Mouse (Mus musculus) myocyte (in vitro differentiated cells): ENCODE data around the gene 1700003F12Rik. TPM values are rescaled to one million over a fixed set of nuclear protein-coding genes. Genes with fewer than 3 reads are reported as not detected.
A peak's percentile ranks its signal among the peaks of the same experiment; 100 is the strongest.

Experiments used
- H3K27me3 ChIP-seq: one replicate; pipeline ENCODE4 v1.6.1; 2011; ENCODE audit not compliant: control insufficient read depth, insufficient read depth, insufficient read length
- H3K36me3 ChIP-seq: one replicate; pipeline ENCODE4 v1.6.1; 2011; ENCODE audit not compliant: control insufficient read depth, insufficient read depth
- H3K4me2 ChIP-seq: one replicate; pipeline ENCODE4 v1.6.1; 2011; ENCODE audit warnings: low read depth, control low read depth
- H3K4me3 ChIP-seq: one replicate; pipeline ENCODE4 v1.5.1; 2011; ENCODE audit warnings: mild to moderate bottlenecking, control low read depth, moderate library complexity
- H3K79me2 ChIP-seq: one replicate; pipeline ENCODE4 v1.6.1; 2011; ENCODE audit not compliant: control insufficient read depth, insufficient read depth
- H3ac ChIP-seq: one replicate; pipeline ENCODE4 v1.6.1; 2011; ENCODE audit not compliant: control insufficient read depth, insufficient read length
- CEBPB ChIP-seq: IDR thresholded peaks from 2 replicates; pipeline ENCODE4 v1.6.1; 2011; ENCODE audit warnings: mild to moderate bottlenecking, moderate library complexity; ENCODE audit not compliant: poor library complexity, insufficient read depth, severe bottlenecking
- E2F4 ChIP-seq: IDR thresholded peaks from one replicate; pipeline ENCODE4 v1.6.1; 2011; ENCODE audit warnings: mild to moderate bottlenecking, control low read depth, moderate library complexity; ENCODE audit not compliant: insufficient read depth
- MAX ChIP-seq: IDR thresholded peaks from one replicate; pipeline ENCODE4 v1.6.1; 2011; ENCODE audit warnings: low read depth, mild to moderate bottlenecking, control low read depth
- MYOD1 ChIP-seq, 3 experiments: IDR thresholded peaks; one replicate each; pipeline ENCODE4 v1.6.1; 2011; ENCODE audit warnings: control low read depth in 2 of 3, low read depth in 2 of 3, mild to moderate bottlenecking in 2 of 3, moderate library complexity in 1 of 3; ENCODE audit not compliant: insufficient read length in 2 of 3, control insufficient read depth in 1 of 3
- MYOG ChIP-seq, 3 experiments: IDR thresholded peaks; one replicate each; pipeline ENCODE4 v1.6.1; 2011; ENCODE audit warnings: control low read depth in 2 of 3, low read depth in 2 of 3, mild to moderate bottlenecking in 2 of 3; ENCODE audit not compliant: insufficient read length in 2 of 3, control insufficient read depth in 1 of 3, insufficient read depth in 1 of 3
- POLR2A ChIP-seq: IDR thresholded peaks from one replicate; pipeline ENCODE4 v1.6.1; 2011; ENCODE audit warnings: low read depth, mild to moderate bottlenecking, control low read depth, moderate library complexity; ENCODE audit not compliant: insufficient read length
- POLR2AphosphoS2 ChIP-seq: IDR thresholded peaks from one replicate; pipeline ENCODE4 v1.6.1; 2011; ENCODE audit warnings: low read depth, control low read depth; ENCODE audit not compliant: insufficient read length
- REST ChIP-seq: IDR thresholded peaks from one replicate; pipeline ENCODE4 v1.6.1; 2011; ENCODE audit warnings: mild to moderate bottlenecking, control low read depth, moderate library complexity; ENCODE audit not compliant: insufficient read depth, insufficient read length
- SRF ChIP-seq: IDR thresholded peaks from one replicate; pipeline ENCODE4 v1.6.1; 2011; ENCODE audit warnings: low read depth; ENCODE audit not compliant: control insufficient read depth, insufficient read length
- TCF12 ChIP-seq: IDR thresholded peaks from one replicate; pipeline ENCODE4 v1.6.1; 2011; ENCODE audit warnings: mild to moderate bottlenecking, control low read depth; ENCODE audit not compliant: poor library complexity, insufficient read depth, severe bottlenecking
- TCF3 ChIP-seq: IDR thresholded peaks from one replicate; pipeline ENCODE4 v1.6.1; 2011; ENCODE audit warnings: low read depth, control low read depth; ENCODE audit not compliant: insufficient read length
- USF1 ChIP-seq: IDR thresholded peaks from one replicate; pipeline ENCODE4 v1.6.1; 2011; ENCODE audit warnings: low read depth, mild to moderate bottlenecking, control low read depth, moderate library complexity
- polyA plus RNA-seq: library from polyadenylated mRNA; unstranded; fragments of >200 nt; fragmentation: generic; extraction: Trizol; gene quantifications from one replicate; pipeline ENCODE4 v1.2.1, GENCODE M21; 2012; ENCODE audit warnings: missing spikeins

The 1700003F12Rik gene
- polyA plus RNA-seq, 1 experiment = 22.9 TPM

DNA sequence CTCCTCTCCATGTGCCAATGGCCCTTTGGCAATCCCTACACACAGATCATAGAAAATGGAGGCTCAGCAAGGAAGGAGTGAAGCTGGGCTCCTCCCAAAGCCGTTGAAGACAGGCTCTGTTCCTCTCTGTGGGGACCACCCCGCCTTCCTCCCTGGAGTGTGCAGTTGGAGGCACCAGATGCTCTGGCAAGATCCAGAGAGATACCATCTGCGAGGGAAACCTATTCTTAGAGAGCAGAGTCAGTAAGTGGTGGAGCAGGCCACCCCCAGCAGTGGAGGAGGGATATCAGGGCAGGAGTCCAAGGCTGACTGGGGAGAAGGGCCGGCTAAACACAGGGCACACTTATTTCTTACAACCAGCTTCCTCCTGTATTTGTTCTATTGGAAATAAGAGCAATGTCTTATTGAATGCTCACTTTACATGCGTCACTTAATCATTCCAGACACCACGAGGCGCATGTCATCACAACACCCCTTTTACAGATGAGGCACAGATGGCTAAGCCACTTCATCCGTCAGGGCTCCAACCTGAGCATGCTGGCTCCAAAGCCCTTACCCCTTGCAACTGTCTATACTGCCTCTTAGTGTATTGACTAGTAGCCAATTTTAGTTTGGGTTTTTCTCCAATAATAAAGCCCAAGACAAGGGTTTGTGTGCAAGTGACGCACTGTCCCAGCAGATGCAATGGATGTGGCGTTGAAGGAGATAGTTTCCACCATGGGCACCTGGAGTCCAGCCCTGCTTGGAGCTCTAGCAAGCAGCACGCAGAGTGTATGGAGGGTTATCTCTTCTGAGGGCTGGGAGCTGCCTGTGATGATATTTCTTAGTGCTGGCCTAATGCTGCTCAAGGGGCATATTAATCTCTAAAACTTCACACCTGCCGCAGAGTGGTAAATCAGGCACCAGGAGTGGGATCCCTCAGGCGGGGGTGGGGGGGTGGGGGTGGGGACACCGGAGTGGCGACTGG, 37.3 kb downstream of the 1700003F12Rik start:
- no peak overlapping the region for H3K4me2 ChIP-seq
- no peak for TF ChIP-seq USF1
- no peak for TF ChIP-seq CEBPB
- no peak for TF ChIP-seq TCF3
- peak in 1 of 3 experiments; percentile 47 for TF ChIP-seq MYOD1 (IDR thresholded peaks at IDR 0.05; ENCODE audit: control insufficient read depth in 1 of 3, insufficient read length in 2 of 3, low read depth in 2 of 3)
- TF ChIP-seq TCF12 = peak; percentile 23
- no peak for TF ChIP-seq SRF
- no peak for TF ChIP-seq MAX
- no peak for TF ChIP-seq REST
- peak in 1 of 3 experiments; percentile 59 for TF ChIP-seq MYOG (IDR thresholded peaks at IDR 0.05; ENCODE audit: control insufficient read depth in 1 of 3, insufficient read depth in 1 of 3, insufficient read length in 2 of 3, low read depth in 2 of 3)
- TF ChIP-seq POLR2A = no peak
- TF ChIP-seq E2F4 = no peak
- no peak for TF ChIP-seq POLR2AphosphoS2

DNA sequence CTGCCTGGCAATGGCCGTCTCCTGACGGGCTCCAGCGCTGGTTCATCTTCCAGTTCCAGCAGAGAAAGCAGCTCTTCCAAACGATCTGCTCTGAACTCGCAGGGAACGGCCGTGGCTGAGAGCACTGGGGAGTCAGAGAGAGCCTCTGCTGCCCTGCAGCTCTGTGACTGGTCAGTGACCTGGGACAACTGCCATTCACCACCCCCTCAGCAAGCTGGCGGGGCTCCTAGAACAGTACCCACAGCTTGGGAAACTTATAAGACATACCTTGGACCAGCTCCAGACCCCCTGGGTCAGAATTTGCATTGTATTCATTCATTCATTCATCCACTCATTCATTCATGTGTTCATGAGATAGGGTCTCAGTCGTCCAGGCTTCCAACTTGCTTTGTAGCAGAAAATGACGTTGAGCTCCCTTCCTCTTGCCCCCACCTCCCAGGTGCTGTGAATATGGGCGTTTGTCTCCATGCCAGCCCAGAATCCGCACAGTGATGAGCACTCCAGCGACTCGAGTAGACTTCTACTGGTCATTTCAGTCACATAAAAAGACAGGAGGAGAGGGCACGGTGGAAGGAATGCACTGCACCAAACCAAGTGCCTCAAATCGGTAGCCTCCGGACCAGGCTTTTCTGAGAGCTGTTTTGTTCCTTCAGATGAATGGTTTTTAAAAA, 38.2 kb downstream of the 1700003F12Rik start:
- Histone ChIP-seq H3K27me3 (peaks cover 6% of the 10 kb centered on the region), H3K4me3 (no peak overlapping the region), H3ac (no peak overlapping the region), H3K4me2 (peak overlapping the region; percentile 27), H3K36me3 (no peaks in the 10 kb centered on the region), H3K79me2 (no peaks in the 10 kb centered on the region)
- no peak for TF ChIP-seq SRF
- no peak for TF ChIP-seq POLR2A
- no peak for TF ChIP-seq MYOG (IDR thresholded peaks at IDR 0.05; ENCODE audit: control insufficient read depth in 1 of 3, insufficient read depth in 1 of 3, insufficient read length in 2 of 3, low read depth in 2 of 3)
- no peak for TF ChIP-seq MYOD1 (IDR thresholded peaks at IDR 0.05; ENCODE audit: control insufficient read depth in 1 of 3, insufficient read length in 2 of 3, low read depth in 2 of 3)
- TF ChIP-seq POLR2AphosphoS2 = no peak
- no peak for TF ChIP-seq USF1
- TF ChIP-seq TCF12 = no peak
- no peak for TF ChIP-seq CEBPB
- TF ChIP-seq REST = no peak
- TF ChIP-seq MAX = no peak
- TF ChIP-seq E2F4 = no peak
- TF ChIP-seq TCF3 = no peak

More for the DNA sequence above, 37.3 kb downstream of the 1700003F12Rik start:
- Histone ChIP-seq H3ac (no peak overlapping the region), H3K36me3 (no peaks in the 10 kb centered on the region), H3K79me2 (no peaks in the 10 kb centered on the region), H3K4me3 (no peak overlapping the region), H3K27me3 (peaks cover 6% of the 10 kb centered on the region)

DNA sequence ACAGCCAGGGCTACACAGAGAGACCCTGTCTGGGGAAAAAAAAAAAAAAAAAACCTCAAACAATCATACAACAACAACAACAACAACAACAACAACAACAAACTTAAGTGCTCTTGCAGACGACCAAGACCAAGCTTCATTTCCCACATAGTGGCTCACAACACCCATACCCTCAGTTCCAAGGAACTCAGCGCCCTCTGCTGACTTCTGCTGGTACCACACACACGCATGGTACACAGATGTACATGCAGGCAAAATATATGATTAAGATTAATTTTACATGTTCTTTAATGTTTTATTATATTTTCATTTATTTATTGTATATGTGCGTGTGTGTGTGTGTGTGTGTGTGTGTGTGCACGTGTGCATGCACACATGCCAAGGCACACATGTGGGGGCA, 39.5 kb downstream of the 1700003F12Rik start:
- H3K27me3 ChIP-seq = peaks cover 6% of the 10 kb centered on the region
- no peak overlapping the region for H3ac ChIP-seq
- H3K4me2 ChIP-seq = no peak overlapping the region
- no peak for TF ChIP-seq TCF3
- H3K36me3 ChIP-seq = no peaks in the 10 kb centered on the region
- H3K79me2 ChIP-seq = no peaks in the 10 kb centered on the region
- H3K4me3 ChIP-seq = no peak overlapping the region

DNA sequence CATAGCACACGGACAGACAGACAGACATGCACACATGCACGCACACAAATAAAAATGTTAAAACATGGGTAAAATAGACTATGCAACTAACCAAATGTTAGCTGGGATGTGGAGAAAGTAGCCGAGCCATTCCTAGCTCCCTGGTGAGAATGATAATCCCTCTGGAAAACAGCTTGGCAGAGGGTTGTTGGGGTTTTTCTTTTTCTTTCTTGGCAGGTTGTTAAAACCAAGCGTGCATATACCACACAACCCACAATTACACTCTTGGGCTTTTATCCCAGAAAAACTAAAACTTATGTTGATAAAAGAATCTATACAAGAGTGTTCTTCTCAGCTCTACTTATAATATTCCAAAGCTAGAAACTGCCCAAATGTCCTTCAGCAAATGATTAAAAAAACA, 42.2 kb downstream of the 1700003F12Rik start:
- Histone ChIP-seq H3K36me3 (no peaks in the 10 kb centered on the region), H3K27me3 (peaks cover 6% of the 10 kb centered on the region), H3ac (no peak overlapping the region), H3K79me2 (no peaks in the 10 kb centered on the region), H3K4me2 (no peak overlapping the region), H3K4me3 (no peak overlapping the region)
- TF ChIP-seq SRF (no peak), TCF12 (no peak), E2F4 (no peak), POLR2AphosphoS2 (no peak), TCF3 (no peak), USF1 (no peak), MAX (no peak), MYOD1 (IDR thresholded peaks at IDR 0.05; ENCODE audit: control insufficient read depth in 1 of 3, insufficient read length in 2 of 3, low read depth in 2 of 3) (no peak), POLR2A (no peak), REST (no peak)

DNA sequence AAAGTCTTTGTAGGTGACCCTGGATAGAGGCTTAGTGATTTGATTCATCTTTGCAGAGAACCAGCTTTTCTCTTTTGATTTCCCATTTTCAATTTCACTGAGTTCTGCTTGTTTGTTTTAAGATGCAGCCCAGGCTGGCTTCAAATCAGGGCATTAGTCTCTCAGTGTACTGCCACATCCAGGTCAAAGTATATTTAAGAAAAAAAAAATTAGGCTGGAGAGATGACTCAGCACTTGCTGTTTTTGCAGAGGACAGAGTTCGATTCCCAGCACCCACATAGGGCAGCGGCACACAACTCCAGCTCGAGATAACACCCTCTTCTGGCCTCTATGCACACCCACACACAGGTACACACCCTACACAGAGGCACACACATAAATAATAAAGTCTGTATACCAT, 44.4 kb downstream of the 1700003F12Rik start:
- Histone ChIP-seq H3K79me2 (no peaks in the 10 kb centered on the region), H3K36me3 (no peaks in the 10 kb centered on the region), H3ac (no peak overlapping the region), H3K27me3 (peaks cover 6% of the 10 kb centered on the region), H3K4me3 (no peak overlapping the region), H3K4me2 (no peak overlapping the region)
- no peak for TF ChIP-seq TCF12
- no peak for TF ChIP-seq USF1
- TF ChIP-seq CEBPB = no peak
- TF ChIP-seq MYOG (IDR thresholded peaks at IDR 0.05; ENCODE audit: control insufficient read depth in 1 of 3, insufficient read depth in 1 of 3, insufficient read length in 2 of 3, low read depth in 2 of 3) = no peak
- TF ChIP-seq POLR2A = no peak
- TF ChIP-seq SRF = no peak
